Mouse (Mus musculus) natural killer cell, adult 2 months (primary cell): ENCODE measurements around the gene Sdhc.
A peak's percentile ranks its signal among the peaks of the same experiment; 100 is the strongest.
"Not testable (repeated sequence)": the region's sequence is repeated elsewhere in the genome, so short reads cannot be mapped to it uniquely, and the experiment has no call there.

Source experiments
- DNase-seq, 2 experiments: peaks; one replicate each; pipeline ENCODE4 v3.0.0; 2022; ENCODE audit warnings: low spot score in 2 of 2

Sdhc gene

DNA sequence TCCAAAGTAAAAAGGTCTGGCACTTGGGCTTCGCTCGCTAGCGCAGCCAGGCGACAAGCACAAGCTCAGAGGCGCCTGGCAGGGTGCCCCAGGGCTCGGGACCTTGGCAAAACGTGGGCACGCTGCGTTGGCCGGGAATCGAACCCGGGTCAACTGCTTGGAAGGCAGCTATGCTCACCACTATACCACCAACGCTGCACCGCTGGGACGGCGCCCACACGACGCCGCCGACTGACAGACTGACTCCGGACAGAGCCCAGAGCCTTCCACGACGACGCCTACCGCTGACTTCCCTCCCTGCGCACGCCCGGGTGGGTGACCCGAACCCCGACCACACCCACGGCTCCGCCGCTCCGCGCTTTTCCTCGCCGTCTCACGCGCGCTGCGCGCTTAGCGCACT, 70.6 kb downstream of the Sdhc start:
- DNase-seq, result not testable (repeated sequence)

DNA sequence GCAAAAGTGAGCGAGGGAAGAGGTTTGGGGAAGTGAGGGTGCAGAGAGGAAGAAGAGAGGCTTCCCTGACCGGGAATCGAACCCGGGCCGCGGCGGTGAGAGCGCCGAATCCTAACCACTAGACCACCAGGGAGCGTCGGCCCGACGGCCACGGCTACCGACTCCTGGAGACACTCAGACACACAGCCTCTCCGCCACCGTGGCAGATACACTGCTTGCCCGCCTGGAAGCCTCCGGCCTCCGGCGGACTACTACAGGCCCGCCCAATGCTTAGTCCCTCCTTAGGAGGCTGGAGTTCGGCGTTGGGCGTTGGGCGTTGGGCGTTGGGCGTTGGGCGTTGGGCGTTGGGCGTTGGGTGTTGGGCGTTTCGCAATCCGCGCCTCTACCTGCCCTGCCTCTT, 71.1 kb downstream of the Sdhc start:
- not testable (repeated sequence) for DNase-seq

DNA sequence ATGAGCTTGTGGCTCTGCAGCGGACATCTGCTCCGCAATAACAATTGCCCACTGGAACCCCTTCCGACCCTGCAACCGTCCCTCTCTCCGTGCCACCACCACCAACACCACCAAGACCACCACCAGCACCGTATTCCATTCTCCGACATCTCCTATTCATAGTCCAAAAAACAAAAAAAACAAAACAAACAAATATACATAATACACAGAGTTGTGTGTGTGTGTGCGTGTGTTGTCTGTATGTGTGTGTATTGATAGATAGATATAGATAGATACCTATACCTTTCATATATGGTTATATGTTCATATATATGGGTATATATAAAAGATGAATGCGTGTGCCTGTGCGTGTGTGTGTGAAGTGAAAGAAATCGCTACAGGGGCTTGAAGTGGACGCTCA, 72.0 kb downstream of the Sdhc start:
- DNase-seq, result not testable (repeated sequence)

DNA sequence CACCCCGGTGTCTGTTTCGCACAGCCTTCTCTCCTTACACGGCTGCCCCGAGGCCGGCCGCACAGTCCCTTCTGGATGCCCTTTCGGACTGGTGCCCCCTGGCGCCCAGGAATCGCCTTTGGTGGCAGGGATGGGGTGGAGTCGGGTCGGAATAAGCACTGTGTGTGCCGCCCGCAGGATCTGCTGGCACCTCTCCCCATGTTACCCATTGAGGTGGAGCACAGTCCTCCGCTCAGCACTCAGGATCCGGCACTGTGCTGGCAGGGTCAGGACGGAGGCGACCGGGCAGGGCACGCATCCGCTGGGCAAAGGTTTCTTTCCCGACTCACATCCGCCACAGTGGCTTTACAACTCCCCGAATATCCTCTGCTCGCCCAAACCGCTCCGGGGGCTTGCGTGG, 72.4 kb downstream of the Sdhc start:
- peak in 1 of 2 experiments; percentile 36 for DNase-seq

DNA sequence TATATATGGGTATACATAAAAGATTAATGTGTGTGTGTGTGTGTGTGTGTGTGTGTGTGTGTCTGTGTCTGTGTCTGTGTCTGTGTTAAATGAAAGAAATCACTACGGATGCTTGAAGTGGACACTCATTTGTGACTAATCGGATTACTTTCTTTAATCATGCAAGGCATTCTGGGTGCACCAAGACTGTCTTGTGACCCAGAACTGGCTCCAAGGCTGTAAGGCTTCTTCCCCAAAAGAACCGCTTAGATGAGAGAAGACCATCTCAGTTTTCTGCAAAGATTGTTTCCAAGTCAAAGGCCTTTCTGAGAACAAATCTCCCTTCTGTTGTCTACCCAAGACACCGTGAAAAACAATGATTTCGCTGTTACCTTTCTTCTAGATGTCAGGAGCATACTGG, 73.2 kb downstream of the Sdhc start:
- DNase-seq, result not testable (repeated sequence)
